Mouse (Mus musculus): ENCODE results near the gene Slc11a2.

Gene Slc11a2

DNA sequence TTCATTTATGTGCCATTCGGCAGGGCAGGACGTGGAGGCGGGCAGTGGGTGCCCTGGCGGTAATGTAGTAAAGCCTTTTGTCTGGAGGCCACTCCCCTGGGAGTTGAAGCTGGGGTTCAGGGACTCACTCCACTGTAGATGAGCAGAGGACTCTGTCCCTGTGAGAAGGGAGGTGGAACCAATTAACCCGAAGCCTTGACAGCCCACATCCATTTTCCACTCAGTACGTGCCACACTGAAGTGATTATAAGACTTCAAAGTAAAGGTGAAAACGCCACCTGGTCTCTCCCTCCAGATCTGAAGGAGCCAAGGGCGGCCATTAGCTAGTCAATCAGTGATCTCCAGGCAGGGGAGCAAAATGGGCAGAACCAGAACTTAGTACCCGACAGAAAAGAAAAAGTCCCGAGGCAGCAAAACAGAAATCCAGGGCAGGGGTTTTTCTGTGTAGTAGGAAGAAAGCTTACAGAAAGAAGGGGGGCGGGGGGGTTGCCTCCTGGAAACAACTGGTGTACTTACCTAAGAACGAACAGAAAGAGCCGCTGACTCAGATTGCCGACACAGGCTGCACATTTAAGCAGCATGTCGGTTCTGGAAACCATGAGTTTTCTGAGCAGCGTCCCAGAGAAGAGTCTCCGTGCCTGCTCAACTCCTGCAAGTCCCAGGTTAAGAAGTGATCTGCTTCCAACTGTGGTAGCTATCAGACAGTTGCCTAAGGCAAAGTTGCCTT, at the start of gene Slc11a2:
TSS of gene Slc11a2 (minus strand) at position 677 of the 727 bp plus-strand sequence.
- in situ Hi-C loops (cut with MboI, MseI) = no loop called here

DNA sequence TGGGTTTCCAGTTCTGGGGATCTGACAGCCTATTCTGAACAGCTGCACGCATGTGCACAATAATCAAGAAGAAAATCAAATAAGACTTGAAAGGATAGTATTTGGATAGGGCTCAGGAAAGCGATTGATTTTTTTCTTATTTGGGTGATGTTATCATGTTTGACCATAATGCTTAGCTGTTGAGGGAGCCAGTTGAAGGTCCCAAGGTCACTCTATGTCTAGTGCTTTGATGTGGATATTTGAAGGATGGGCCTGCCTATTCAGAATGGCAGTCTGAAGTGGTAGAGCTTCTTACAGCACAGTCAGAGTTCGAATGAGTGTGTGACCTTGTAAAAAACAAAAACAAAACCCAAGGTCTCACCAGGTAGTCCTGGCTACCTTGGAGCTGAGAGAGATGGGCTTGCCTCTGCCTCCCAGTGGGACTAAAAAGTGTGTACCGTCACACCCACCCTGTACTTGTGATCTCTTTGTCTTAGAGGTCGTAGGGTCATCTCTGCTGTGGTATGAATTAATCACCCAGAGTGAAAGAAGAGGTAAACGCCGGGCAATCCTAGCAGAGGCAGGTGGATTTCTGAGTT, 49.1 kb upstream of the Slc11a2 start:
- in situ Hi-C loops (cut with MboI, MseI) = loop anchor here (5.0 kb wide), 1 partner anchor 138 kb away; no protein-coding TSS in a partner anchor

DNA sequence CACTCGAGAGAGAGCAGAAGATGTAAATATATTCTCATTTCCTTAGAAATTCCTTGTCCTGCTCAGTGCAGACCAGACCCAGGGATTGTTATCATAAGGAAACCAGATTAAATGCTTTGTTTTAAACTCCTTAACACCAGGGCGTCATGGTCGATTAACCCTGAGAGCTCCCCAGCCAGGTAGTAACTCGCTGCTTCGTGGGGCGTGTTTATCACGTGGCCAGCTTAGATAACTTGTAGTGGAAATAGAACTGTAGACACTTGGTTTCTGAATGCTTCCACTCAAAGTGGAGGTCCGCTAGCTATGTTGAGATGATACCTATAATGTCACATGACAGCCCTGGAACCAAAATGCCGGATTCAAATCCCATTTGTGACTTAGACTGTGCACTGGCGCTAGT, 45.2 kb upstream of the Slc11a2 start:
- in situ Hi-C loops (cut with MboI, MseI) = loop anchor here (5.0 kb wide), 1 partner anchor 142 kb away; no protein-coding TSS in a partner anchor

DNA sequence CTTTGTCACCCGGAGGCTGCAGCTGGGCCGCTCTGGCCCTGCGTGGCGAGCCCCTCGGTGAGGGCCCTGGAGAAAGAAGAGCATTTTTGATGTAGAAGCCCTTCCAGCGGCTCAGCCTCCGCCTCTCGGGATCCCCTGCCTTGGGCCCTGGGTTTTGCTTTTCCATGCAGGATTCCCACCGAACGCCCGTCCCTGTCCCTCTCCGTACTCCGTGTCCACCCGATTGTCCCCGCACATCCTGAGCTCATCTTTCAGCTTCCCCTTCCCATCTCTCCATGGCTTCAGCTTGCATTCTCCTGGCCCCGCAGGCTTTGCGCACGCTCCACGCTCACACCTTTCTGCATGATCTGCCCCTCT, 44.3 kb upstream of the Slc11a2 start:
- in situ Hi-C loops (cut with MboI, MseI) = no loop called here

DNA sequence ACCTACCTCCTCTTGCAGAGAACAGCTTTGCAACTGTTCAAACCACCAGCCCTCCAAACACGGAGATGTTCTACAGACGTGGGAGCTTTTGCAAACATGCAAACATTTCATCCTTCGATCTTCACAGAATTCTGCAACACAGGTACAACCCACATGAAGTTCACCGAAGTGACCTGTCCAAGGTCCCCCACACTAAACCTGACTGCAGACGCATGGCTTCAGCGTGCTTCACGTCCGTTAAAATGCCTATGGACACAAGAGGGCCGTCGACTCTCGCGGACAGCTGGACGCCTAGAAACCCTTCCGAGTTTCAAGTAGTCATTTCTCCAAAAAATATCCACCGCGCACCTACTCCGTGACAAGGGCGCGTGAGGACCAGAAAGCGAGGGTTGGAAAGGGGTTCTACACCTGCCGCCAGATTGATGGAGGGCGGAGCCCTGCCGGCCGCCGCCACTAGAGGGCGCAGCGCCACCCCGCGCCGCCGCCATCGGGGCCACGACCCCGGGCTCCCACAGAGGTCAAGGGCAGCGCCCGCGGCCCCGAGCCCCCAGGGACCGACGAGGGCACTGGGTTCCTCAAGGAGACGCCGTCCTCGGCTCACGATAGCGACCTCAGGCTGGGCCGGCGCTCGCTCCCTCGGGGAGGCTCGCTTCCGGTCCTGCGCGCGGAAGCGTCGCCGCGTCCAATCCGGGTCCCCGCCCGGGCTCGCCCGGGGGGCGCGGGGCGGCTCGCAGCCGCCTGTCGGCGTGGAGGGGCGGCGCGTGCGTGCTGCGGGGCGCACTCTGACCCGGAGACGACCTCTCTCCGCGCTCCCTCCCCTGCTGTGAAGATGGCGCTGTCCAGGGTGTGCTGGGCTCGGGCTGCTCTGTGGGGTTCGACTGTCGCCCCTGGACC, 43.7 kb upstream of the Slc11a2 start, which contains the start of gene Letmd1:
TSS of gene Letmd1 (plus strand) at position 729 of the 894 bp plus-strand sequence.
- in situ Hi-C loops (cut with MboI, MseI) = no loop called here

DNA sequence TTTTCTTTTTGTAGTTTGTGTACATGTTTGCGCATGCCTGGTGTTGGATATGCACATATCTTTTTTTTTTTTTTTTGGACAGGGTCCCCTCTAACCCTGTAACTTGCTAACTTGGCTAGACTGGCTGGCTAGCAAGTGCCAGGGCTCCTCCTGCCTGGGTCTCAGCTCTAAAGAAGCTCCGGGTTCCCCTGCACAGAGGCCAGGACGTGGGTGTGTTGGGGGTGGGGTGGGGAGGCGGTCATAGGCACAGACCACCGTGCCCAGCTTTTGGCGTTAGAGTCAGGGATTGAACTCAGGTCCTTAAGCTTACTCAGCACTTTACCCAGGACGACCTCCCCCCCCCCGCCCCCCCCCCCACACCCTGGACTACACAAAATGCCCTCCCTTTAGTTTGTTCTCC, 42.9 kb upstream of the Slc11a2 start:
- in situ Hi-C loops (cut with MboI, MseI) = no loop called here

DNA sequence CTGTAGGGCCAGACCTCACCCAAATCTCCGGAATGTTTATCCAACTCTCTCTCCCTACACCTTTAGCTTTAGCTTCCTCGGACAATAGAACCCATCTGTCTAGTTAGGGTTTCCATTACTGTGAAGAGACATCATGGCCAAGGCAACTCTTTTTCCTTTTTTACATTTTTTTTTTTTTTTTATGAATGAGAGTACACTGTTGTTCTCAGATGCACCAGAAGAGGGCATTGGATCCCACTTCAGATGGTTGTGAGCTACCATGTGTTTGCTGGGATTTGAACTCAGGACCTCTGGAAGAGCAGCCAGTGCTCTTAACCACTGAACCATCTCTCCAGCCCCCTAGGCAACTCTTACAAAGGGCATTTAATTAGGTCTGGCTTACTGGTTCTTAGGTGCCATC, 40.6 kb upstream of the Slc11a2 start:
- in situ Hi-C loops (cut with MboI, MseI) = no loop called here

DNA sequence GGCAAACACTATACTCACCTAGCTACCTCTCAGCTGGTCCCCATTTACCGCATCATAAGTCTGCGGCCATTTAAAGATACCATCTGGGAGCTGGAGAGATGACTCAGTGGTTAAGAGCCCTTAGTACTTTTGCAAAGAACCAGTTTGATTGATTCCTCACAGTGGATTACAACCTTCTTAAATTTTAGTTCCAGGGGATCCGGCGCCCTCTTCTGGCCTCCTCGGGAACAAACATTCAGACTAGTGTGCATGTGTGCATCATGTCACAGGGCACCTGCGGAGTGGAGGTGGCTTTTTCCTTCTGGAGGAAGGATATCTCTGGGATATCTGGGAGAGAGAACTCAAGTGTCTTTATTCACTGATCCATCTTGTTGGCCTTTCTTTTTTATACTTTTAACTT, 38.8 kb upstream of the Slc11a2 start:
- in situ Hi-C loops (cut with MboI, MseI) = no loop called here

DNA sequence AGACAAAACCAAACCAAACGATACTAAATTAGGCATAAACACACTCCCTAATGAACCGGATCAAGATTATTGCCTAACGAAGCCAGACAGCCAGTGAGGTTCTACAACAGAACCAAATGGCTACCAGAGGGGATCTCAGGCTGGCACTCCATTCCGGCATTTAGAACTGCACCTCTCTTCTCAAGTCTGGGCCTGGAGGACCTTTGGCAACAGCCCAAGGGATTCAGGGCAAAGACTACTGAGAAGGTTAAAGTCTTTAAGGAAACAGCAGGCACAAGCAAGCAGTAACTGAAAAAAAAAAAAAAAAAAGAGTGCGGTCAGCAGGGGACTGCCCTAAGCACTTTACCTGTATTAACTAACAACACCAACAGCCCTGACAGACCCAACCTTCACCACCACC, 37.2 kb upstream of the Slc11a2 start:
- in situ Hi-C loops (cut with MboI, MseI) = no loop called here

DNA sequence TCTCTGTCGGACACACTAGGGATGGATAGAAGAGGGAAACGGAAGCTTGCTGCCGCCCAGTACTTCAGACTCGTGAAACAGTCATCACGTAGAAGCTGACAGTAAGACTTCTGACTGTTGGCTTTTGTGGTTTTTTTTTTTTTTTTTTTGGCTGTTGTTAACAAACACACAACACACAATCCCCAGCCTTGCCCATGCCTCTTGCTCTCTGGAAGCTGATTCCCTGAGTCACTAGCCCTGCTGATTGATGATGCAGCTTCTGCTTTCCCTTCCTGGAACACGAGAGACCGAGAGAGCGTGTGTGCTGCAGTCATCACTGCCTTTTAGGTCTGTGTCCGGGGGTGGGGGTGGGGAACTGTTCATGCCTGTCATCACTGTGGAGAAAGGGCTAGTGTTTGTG, 36.8 kb upstream of the Slc11a2 start:
- in situ Hi-C loops (cut with MboI, MseI) = no loop called here

DNA sequence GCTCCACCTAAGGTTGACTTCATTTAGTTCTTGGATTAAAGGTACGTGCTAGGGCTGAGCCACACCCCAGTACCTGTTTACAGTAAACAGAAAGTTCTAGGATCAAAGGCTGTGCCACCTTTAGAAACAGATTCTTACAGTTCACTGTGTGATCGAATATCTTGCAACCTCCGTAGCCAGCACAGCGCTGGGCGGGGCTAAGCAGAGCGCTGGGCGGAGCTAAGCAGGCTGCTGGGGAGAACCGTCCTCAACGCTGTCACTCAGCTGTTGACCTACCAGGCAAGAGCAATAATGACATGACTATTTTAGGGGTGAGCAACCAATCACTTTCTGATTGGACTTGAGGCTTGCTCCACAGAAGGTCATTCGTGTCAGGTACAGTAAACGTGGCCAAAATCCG, 36.1 kb upstream of the Slc11a2 start:
- in situ Hi-C loops (cut with MboI, MseI) = no loop called here

DNA sequence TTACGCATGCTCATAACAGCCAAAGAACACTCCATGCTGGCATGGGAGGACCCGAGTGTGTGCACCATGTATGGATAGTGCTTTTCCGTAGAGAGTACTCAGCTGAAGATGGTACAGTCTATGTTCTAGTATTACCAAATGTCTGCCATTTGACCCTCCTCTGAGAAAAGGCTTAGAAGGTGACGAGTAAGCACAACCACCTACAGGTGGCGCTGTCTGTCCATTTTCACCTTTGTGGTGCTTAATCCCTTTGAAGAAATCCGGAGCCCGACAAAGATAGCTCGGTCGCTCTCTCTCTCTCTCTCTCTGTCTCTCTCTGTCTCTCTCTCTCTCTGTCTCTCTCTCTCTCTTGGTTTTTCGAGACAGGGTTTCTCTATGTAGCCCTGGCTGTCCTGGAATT, 33.2 kb upstream of the Slc11a2 start:
- in situ Hi-C loops (cut with MboI, MseI) = no loop called here

DNA sequence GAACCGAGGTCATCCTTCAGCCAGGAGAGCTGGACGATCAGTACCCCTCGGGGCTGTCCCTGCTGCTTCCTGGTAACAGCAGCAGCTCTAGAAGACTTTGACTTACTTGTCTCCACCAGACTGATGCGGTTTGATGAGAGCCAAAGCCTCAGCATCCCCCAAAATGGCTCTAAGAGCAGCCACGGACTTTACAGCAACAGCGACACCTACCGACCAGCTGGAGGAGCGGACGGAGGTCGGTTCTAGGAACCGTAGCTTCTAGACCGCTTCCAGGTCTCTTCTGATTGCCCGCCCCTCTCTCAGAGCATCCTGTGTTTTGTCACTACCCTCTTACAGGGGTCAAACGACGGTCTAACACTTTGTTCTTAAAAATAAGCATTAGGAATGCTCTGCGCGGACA, 32.5 kb upstream of the Slc11a2 start:
- in situ Hi-C loops (cut with MboI, MseI) = no loop called here

DNA sequence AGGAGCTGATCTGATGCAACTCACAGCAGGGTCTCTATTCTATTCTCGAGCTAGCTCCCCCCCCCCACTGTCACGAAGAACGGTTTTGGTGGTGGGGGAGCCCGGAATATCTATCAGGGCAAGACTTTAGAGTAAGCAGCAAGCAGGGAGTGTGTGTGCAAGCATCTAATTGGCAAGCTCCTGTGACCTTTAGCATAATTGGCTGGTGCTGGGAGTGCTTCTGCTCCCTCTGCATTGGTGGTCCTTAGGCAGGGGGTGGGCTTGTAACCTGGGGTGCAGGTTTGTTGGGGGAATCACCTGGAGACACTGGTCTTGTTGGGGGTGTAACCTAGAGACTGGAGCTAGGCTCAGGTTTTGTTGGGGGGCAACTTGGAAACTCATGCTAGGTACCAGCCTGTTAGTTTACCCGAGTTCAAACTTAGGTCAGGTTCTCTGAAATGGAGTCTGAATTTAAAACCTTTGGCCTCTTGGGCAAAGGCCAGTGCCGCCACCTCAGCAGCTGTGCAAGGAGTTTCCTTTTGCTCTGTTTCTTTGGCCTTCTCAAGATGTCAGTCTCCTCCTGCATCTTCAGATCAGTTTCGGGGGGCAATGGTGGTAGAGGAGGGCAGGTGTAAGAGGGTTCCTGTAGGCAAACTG, 31.6 kb upstream of the Slc11a2 start:
- in situ Hi-C loops (cut with MboI, MseI) = no loop called here

DNA sequence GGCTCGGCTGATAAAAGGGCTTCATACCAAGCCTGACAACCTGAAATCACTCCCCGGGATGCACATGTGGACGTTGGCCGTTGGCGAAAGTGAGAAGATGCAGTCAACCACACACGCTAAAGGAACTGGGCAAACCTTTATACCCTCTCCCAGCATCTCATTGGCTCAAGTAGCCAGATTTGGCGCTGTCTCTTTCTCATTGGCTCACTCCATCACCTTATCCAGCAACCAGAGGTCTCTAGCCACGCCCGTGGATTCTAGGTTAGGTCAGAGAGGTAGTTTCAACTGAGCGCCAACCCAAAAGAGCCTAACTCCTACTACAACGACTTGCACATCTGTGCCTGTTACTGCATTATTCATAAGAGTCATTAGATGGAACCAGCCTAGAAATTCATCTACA, 27.6 kb upstream of the Slc11a2 start:
- in situ Hi-C loops (cut with MboI, MseI) = loop anchor here (5.0 kb wide), 1 partner anchor 40 kb away; no protein-coding TSS in a partner anchor

DNA sequence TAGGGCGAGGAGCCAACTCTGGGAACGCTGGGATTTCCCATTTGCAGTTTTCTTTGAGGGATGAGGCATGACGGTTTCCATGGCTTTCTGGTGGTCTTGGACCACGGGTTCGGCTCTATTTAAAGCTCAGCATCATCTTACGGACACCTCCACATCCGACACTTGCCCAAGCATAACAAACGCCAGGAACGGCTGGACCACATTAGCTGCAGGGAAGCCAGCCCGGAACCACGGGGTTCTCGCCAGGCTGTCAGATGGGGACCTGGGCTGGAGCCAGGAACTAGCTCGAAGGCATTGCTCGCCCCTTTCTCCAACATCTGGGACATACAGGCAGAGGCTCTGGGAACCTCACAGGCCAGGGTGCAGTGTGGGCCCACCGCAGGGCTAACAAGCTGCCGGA, 26.4 kb upstream of the Slc11a2 start:
- in situ Hi-C loops (cut with MboI, MseI) = loop anchor here (5.0 kb wide), 1 partner anchor 39 kb away; no protein-coding TSS in a partner anchor

DNA sequence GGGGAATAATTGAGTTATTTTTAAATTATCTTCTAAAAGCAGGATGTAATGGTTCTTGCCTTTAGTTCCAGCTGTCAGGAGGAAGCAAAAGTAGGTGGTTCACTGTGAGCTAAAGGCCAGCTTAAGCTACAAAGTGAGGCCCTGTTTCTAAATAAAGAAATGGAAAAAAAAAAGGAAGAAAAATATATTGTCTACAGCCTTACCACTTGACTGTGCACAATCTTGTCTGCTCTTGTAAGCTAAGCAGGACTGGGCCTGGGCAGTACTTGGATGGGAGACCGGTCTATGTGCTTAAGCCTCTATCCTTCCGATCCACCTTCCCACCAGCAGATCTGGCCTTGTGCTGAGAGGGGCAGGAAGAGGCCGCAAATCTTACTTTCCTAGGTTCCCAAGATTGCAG, 24.6 kb upstream of the Slc11a2 start:
- in situ Hi-C loops (cut with MboI, MseI) = no loop called here

DNA sequence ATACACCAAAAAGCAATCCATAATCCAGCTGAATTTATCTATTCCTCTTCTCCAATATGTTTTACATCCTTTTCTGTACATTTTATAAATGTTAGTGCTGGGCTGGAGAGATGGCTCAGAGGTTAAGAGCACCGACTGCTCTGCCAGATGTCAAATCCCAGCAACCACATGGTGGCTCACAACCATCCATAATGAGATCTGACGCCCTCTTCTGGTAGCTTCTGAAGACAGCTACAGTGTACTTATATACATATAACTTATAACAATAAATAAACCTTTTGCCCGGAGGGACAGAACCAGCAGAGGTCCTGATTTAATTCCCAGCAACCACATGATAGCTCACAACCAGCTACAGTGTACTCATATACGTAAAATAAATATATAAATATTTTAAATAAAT, 23.7 kb upstream of the Slc11a2 start:
- in situ Hi-C loops (cut with MboI, MseI) = no loop called here

DNA sequence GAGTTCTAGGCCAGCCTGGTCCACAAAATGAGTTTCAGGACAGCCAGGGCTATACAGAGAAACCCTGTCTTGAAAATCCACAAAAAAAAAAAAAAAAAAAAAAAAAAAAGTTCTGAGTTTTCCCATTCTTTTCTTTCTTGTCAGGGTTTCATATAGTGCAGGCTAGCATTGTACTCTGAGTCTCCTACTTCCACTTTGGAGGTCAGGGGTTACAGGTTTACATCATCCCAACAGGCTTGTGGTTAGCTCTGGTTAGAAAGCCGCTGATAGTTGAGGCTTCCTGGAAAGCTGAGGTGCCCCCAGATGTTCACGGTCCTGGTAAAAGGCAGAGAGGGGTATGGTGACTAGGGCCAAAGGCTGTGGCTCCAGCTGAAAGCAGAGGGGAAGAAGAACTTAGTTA, 22.0 kb upstream of the Slc11a2 start:
- in situ Hi-C loops (cut with MboI, MseI) = no loop called here

DNA sequence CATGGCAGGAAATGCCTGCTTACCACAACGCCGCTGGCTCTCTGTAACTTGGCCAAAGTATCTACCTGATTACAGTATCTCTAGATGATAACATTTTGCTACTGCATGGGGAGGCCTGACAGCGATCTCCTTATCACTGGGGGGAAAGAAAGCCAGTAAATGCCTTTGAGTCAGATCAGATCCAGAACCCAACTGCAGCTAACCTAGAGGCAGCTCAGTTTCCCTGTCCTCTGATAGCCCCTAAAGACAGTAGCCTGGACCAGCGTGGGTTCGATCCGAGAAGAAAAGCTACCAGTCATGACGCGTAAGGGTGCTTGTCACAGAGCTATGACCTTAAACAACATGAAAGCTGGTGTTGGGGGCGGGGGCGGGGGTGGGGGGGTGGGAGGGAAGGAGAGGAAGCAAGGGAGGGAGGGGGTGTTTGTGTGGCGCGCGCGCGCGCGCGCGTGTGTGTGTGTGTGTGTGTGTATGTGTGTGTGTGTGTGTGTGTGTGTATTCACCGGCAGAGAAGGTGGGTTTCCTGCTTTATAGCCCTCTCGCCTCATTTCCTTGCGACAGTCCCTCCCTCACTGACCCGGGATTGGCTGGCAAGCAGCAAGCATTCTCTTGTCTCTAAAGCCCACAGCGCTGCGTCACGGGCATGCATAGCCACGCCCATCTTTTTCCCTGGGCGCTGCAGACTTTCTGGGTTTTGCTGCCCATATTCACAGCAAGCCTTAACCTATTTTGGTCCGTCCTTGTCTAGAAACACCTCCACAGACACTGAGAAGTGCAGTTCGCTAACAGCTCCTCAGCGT, 18.5 kb upstream of the Slc11a2 start:
- in situ Hi-C loops (cut with MboI, MseI) = no loop called here

DNA sequence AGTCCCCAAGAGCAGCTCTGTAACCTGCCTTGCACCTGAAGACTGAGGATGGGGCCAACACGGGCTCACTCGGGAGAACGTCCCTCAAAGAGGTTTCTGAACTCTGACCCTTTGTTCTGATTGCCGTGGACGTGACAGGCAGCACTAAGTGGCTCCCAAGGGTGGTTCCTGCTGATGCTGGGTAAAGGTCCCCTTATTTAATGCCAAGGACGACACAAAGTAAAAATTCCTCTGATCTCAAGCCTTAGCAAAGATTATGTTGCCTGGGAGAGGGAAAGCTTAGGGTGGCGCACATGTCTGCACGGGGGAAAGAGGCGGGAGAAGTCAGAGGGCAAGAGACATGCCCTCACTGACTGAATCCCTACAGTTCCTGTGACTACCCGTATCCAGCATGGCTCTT, 11.6 kb upstream of the Slc11a2 start:
- in situ Hi-C loops (cut with MboI, MseI) = no loop called here
